Mouse (Mus musculus) MEL (cell line): ENCODE data around the gene Cpt1c. TPM values are rescaled to one million over a fixed set of nuclear protein-coding genes. Genes with fewer than 3 reads are reported as not detected.

Source experiments
- DNase-seq: peaks from one replicate; pipeline ENCODE4 v3.0.0; 2011; ENCODE audit warnings: low read depth, low spot score
- H3K27ac ChIP-seq: 2 replicates; pipeline ENCODE4 v1.5.1; 2012; ENCODE audit warnings: low read depth, mild to moderate bottlenecking, control low read depth, low read length, moderate library complexity; ENCODE audit not compliant: control insufficient read depth
- H3K27me3 ChIP-seq, 2 experiments: fragments of 150-350 bp in 1 of 2; sonication (generic) in 1 of 2; 2 replicates each; pipeline ENCODE4 v1.6.1; 2012; ENCODE audit warnings: low read length in 2 of 2, mild to moderate bottlenecking in 2 of 2, improper control_type of control experiment in 1 of 2, moderate library complexity in 1 of 2; ENCODE audit not compliant: insufficient read depth in 2 of 2, control insufficient read depth in 1 of 2
- H3K36me3 ChIP-seq, 2 experiments: 2 replicates each; pipeline ENCODE4 v1.6.1; 2012 to 2014; ENCODE audit warnings: low read length in 2 of 2, improper control_type of control experiment in 1 of 2, inconsistent platforms in 1 of 2, mild to moderate bottlenecking in 1 of 2; ENCODE audit not compliant: insufficient read depth in 2 of 2, control insufficient read depth in 1 of 2
- H3K4me1 ChIP-seq, 2 experiments: fragments of 150-350 bp in 1 of 2; sonication (generic) in 1 of 2; 2 replicates each; pipeline ENCODE4 v1.6.1; 2012; ENCODE audit warnings: low read length in 2 of 2, improper control_type of control experiment in 1 of 2, mild to moderate bottlenecking in 1 of 2; ENCODE audit not compliant: insufficient read depth in 2 of 2, control insufficient read depth in 1 of 2
- H3K4me3 ChIP-seq, 2 experiments: fragments of 150-350 bp in 1 of 2; sonication (generic) in 1 of 2; 2 replicates each; pipeline ENCODE4 v1.5.1; 2012; ENCODE audit warnings: low read depth in 2 of 2, low read length in 2 of 2, mild to moderate bottlenecking in 2 of 2, moderate library complexity in 2 of 2, control low read depth in 1 of 2, improper control_type of control experiment in 1 of 2; ENCODE audit not compliant: control insufficient read depth in 1 of 2, insufficient read depth in 1 of 2
- H3K79me2 ChIP-seq: 2 replicates; pipeline ENCODE4 v1.6.1; 2012; ENCODE audit warnings: mild to moderate bottlenecking, low read length, moderate library complexity; ENCODE audit not compliant: control insufficient read depth, poor library complexity, insufficient read depth
- H3K9ac ChIP-seq: 2 replicates; pipeline ENCODE4 v1.6.1; 2012; ENCODE audit warnings: low read depth, mild to moderate bottlenecking, control low read depth, low read length, moderate library complexity; ENCODE audit not compliant: control insufficient read depth, poor library complexity, severe bottlenecking
- H3K9me3 ChIP-seq: fragments of 150-350 bp; sonication (generic); replicated peaks from 2 replicates; pipeline ENCODE4 v1.6.1; 2012; ENCODE audit warnings: mild to moderate bottlenecking, low read length, improper control_type of control experiment, moderate library complexity; ENCODE audit not compliant: insufficient read depth
- BHLHE40 ChIP-seq: IDR thresholded peaks from 2 replicates; pipeline ENCODE4 v1.6.1; 2012; ENCODE audit warnings: low read depth, mild to moderate bottlenecking, inconsistent platforms, low read length, improper control_type of control experiment, borderline replicate concordance
- CHD2 ChIP-seq: IDR thresholded peaks from 2 replicates; pipeline ENCODE4 v1.6.1; 2011; ENCODE audit warnings: low read length, improper control_type of control experiment
- ELF1 ChIP-seq: IDR thresholded peaks from 2 replicates; pipeline ENCODE4 v1.6.1; 2014; ENCODE audit warnings: low read depth, mild to moderate bottlenecking, inconsistent platforms, low read length, improper control_type of control experiment, moderate library complexity
- ETS1 ChIP-seq: IDR thresholded peaks from 2 replicates; pipeline ENCODE4 v1.6.1; 2012; ENCODE audit warnings: low read depth, mild to moderate bottlenecking, inconsistent platforms, low read length, improper control_type of control experiment, moderate library complexity
- GABPA ChIP-seq: IDR thresholded peaks from 2 replicates; pipeline ENCODE4 v1.6.1; 2012; ENCODE audit warnings: low read depth, mild to moderate bottlenecking, inconsistent platforms, low read length, improper control_type of control experiment, moderate library complexity
- GATA1 ChIP-seq: IDR thresholded peaks from 2 replicates; pipeline ENCODE4 v1.6.1; 2011; ENCODE audit warnings: low read depth, low read length, improper control_type of control experiment
- MAX ChIP-seq: IDR thresholded peaks from 2 replicates; pipeline ENCODE4 v1.6.1; 2011; ENCODE audit warnings: low read length, improper control_type of control experiment
- MXI1 ChIP-seq: IDR thresholded peaks from 2 replicates; pipeline ENCODE4 v1.6.1; 2011; ENCODE audit warnings: mild to moderate bottlenecking, low read depth, low read length, improper control_type of control experiment
- POLR2AphosphoS5 ChIP-seq: IDR thresholded peaks from 2 replicates; pipeline ENCODE4 v1.6.1; 2012; ENCODE audit warnings: low read depth, borderline replicate concordance, mild to moderate bottlenecking, inconsistent platforms, low read length, moderate library complexity, mixed read lengths
- SIN3A ChIP-seq: IDR thresholded peaks from 2 replicates; pipeline ENCODE4 v1.6.1; 2012; ENCODE audit warnings: low read length, improper control_type of control experiment, inconsistent platforms
- SMC3 ChIP-seq: IDR thresholded peaks from 2 replicates; pipeline ENCODE4 v1.6.1; 2011; ENCODE audit warnings: low read depth, low read length, improper control_type of control experiment
- TBP ChIP-seq: IDR thresholded peaks from 2 replicates; pipeline ENCODE4 v1.8.0; 2011; ENCODE audit warnings: low read depth, low read length, improper control_type of control experiment
- UBTF ChIP-seq: IDR thresholded peaks from 2 replicates; pipeline ENCODE4 v1.6.1; 2012; ENCODE audit warnings: low read depth, mild to moderate bottlenecking, inconsistent platforms, low read length, improper control_type of control experiment, moderate library complexity, borderline replicate concordance; ENCODE audit not compliant: insufficient read depth
- USF2 ChIP-seq, 2 experiments: IDR thresholded peaks; 2 replicates each; pipeline ENCODE4 v1.6.1; 2011 to 2012; ENCODE audit warnings: improper control_type of control experiment in 2 of 2, low read length in 2 of 2, borderline replicate concordance in 1 of 2, inconsistent platforms in 1 of 2, low read depth in 1 of 2, mild to moderate bottlenecking in 1 of 2; ENCODE audit not compliant: insufficient read depth in 1 of 2
- ZC3H11A ChIP-seq: IDR thresholded peaks from 2 replicates; pipeline ENCODE4 v1.6.1; 2012; ENCODE audit warnings: low read depth, mild to moderate bottlenecking, inconsistent platforms, low read length, improper control_type of control experiment
- ZMIZ1 ChIP-seq: IDR thresholded peaks from 2 replicates; pipeline ENCODE4 v1.6.1; 2012; ENCODE audit warnings: low read depth, mild to moderate bottlenecking, inconsistent platforms, low read length, improper control_type of control experiment, moderate library complexity
- polyA plus RNA-seq, 2 experiments: library from polyadenylated mRNA; stranded (reverse) in 1 of 2; unstranded in 1 of 2; fragments of >175 nt in 1 of 2; fragments of >200 nt in 1 of 2; gene quantifications; 2 replicates each; pipeline versions ENCODE4 v1.2.1 to v1.2.4; 2012; ENCODE audit warnings: low replicate concordance in 2 of 2, low read depth in 1 of 2; ENCODE audit not compliant: insufficient read length in 2 of 2, insufficient read depth in 1 of 2, missing spikeins in 1 of 2
- total RNA-seq: library from RNA; depleted of rRNA; stranded (reverse); fragments of 300-350 nt; gene quantifications from 2 replicates; pipeline ENCODE4 v1.2.3, GENCODE M21; 2012

Gene Cpt1c
- total and polyA plus RNA-seq, 3 experiments = 0.35 to 0.81 TPM; not detected in 1

GRCm38 (mm10) chr7:45002440-45002839 lies 27.8 kb upstream of the Cpt1c start:
- no peak for DNase-seq
- Histone ChIP-seq H3K9ac (no peak overlapping the region), H3K9me3 (no peaks in the 10 kb centered on the region), H3K4me1 (no peaks in the 10 kb centered on the region), H3K4me3 (no peak overlapping the region), H3K36me3 (peaks cover 1 to 7% of the 10 kb centered on the region in 2 experiments; a peak in 3 of 4 replicates), H3K79me2 (peaks cover 20% of the 10 kb centered on the region), H3K27ac (no peak overlapping the region), H3K27me3 (no peaks in the 10 kb centered on the region)
- TF ChIP-seq POLR2AphosphoS5 (no peak), SMC3 (no peak), ETS1 (no peak), ZMIZ1 (peak; percentile 68; the same call in 1 of the 2 replicates), ELF1 (no peak)

- TF ChIP-seq GABPA (no peak), SIN3A (no peak), GATA1 (no peak), MAX (no peak), MXI1 (no peak), SMC3 (no peak), UBTF (no peak), ELF1 (no peak), CHD2 (no peak), BHLHE40 (no peak), ZMIZ1 (no peak), USF2 (IDR thresholded peaks at IDR 0.05; ENCODE audit: borderline replicate concordance in 1 of 2, insufficient read depth in 1 of 2, low read depth in 1 of 2, low read length in 2 of 2) (no peak), ZC3H11A (no peak), TBP (no peak)
- H3K36me3 ChIP-seq = peaks cover 1 to 9% of the 10 kb centered on the region in 2 experiments; a peak in 3 of 4 replicates
These were observed 26.0 kb upstream of the Cpt1c start for GRCm38 (mm10) chr7:45000539-45001114.

More at GRCm38 (mm10) chr7:45000539-45001114, 26.0 kb upstream of the Cpt1c start:
- no peaks in the 10 kb centered on the region for H3K9me3 ChIP-seq
- H3K4me3 ChIP-seq = no peak overlapping the region
- H3K79me2 ChIP-seq = peaks cover 22% of the 10 kb centered on the region
- H3K27ac ChIP-seq = no peak overlapping the region
- no peaks in the 10 kb centered on the region for H3K27me3 ChIP-seq
- no peaks in the 10 kb centered on the region for H3K4me1 ChIP-seq
- DNase-seq = no peak
- no peak overlapping the region for H3K9ac ChIP-seq
